Mouse (Mus musculus): ENCODE measurements around the gene Cln3.

DNA sequence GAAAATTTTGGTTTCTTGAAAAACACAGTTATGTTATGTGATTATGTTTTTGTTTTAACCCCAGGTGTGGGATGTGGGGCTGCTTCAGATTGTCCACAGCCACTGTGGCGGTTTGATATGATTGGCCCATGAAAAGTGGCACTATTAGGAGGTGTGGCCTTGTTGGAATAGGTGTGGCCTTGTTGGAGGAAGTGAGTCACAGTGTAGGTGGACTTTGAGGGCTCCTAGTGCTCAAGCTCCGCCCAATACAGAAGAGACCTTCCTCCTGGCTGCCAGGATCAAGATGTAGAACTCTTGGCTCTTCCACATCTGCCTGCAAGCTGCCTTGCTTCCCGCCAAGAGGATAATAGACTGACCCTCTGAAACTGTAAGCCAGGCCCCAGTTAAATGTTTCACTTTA, 27.1 kb upstream of the Cln3 start:
- no peak for TF ChIP-seq POLR2A (IDR thresholded peaks at IDR 0.05; ENCODE audit: low read depth, low read length)
- no peak for TF ChIP-seq CTCF (conservative IDR thresholded peaks at IDR 0.05; ENCODE audit: insufficient read depth, insufficient read length, low read depth, low read length)

All from kidney, adult 2 months (tissue).